Mouse (Mus musculus) liver, postnatal 0 days (tissue): ENCODE results near the gene Cbfa2t3.

Experiments
- CTCF ChIP-seq: sonication (generic); IDR thresholded peaks from 2 replicates; pipeline ENCODE4 v1.5.1; 2016; ENCODE audit warnings: antibody characterized with exemption, low read depth
- EP300 ChIP-seq: IDR thresholded peaks from 2 replicates; pipeline ENCODE4 v1.6.1; 2016; ENCODE audit warnings: antibody characterized with exemption, low read depth, mild to moderate bottlenecking

GRCm38 (mm10) chr8:122586171-122586570 lies 112.7 kb downstream of the Cbfa2t3 start:
- TF ChIP-seq CTCF (no peak), EP300 (no peak)
